Mouse (Mus musculus): Measurements from ENCODE around the gene Zap70. TPM values are rescaled to one million over a fixed set of nuclear protein-coding genes. Genes with fewer than 3 reads are reported as not detected.

The Zap70 gene
- polyA plus RNA-seq, 1 experiment from 2014 or later = 1.1 TPM

DNA sequence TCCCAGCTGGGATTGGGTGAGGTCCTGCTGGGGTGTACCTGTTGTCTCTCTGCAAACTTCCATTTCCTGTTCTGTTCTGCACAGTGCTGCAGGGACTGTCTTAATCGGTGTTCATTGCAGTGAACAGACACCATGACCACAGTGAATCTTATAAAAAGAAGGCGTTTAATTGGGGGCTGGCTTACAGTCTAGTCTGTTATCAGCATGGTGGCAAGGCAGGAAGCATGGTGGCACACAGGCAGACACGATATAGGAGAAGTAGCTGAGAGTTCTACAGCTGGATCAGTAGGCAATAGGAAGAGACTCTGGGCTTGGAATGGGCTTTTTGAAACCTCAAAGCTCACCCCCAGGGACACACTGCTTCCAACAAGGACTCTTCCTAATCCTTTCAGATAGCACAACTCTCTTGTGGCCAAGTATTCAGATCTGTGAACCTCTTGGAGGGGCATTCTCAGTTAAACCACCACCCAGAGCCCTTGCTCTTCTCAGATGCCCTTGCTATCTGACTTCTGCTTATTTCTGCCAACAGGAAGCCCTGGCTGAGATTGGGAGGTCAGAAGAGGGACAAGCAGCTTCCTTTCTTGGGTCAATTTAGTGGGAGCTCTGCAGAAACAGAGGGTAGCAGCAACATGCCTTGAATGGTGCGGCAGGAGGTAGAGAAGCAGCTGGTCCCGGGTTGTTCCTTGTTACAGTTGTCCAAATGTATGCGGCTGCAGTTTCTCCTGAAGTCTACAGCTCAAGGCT is 7.5 kb upstream of the Zap70 start:
- H3K4me1 ChIP-seq = no peaks in the 10 kb centered on the region
- no peak overlapping the region for H3K9ac ChIP-seq
- no peaks in the 10 kb centered on the region for H3K36me3 ChIP-seq (ENCODE audit: poor library complexity, severe bottlenecking)
- no peak overlapping the region for H3K4me3 ChIP-seq
- no peak overlapping the region for H3K27ac ChIP-seq
- 87% methylated on average over 6 of the region's 6 CpGs for WGBS
- H3K9me3 ChIP-seq (replicated peaks) = no peaks in the 10 kb centered on the region
- ATAC-seq = no peak
- H3K4me2 ChIP-seq = no peak overlapping the region
- no peaks in the 10 kb centered on the region for H3K27me3 ChIP-seq

DNA sequence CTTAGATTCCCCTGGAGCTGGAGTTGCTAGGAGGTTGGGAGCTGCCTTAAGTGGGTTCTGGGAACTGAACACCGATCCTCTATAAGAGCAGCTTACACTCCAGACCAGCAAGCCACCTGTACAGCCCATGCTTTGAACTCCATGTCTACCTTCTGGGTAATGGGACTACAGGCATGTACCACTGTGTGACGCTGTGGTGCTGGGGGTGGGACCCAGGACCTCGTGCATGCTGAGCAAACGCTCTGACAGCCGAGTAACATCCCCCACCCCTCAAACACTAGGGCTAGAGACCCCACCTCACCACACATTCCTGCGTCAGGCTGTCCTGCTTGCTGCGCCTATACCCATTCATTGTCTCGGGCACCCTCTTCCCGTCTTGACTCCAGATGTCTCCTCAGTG is 3.0 kb upstream of the Zap70 start:
- H3K4me1 ChIP-seq = no peaks in the 10 kb centered on the region
- no peak overlapping the region for H3K4me2 ChIP-seq
- H3K27ac ChIP-seq = no peak overlapping the region
- no peaks in the 10 kb centered on the region for H3K36me3 ChIP-seq (ENCODE audit: poor library complexity, severe bottlenecking)
- no peaks in the 10 kb centered on the region for H3K9me3 ChIP-seq (replicated peaks)
- no peak overlapping the region for H3K9ac ChIP-seq
- WGBS = 91% methylated on average over 9 of the region's 9 CpGs
- no peak for ATAC-seq
- no peak overlapping the region for H3K4me3 ChIP-seq
- no peaks in the 10 kb centered on the region for H3K27me3 ChIP-seq

DNA sequence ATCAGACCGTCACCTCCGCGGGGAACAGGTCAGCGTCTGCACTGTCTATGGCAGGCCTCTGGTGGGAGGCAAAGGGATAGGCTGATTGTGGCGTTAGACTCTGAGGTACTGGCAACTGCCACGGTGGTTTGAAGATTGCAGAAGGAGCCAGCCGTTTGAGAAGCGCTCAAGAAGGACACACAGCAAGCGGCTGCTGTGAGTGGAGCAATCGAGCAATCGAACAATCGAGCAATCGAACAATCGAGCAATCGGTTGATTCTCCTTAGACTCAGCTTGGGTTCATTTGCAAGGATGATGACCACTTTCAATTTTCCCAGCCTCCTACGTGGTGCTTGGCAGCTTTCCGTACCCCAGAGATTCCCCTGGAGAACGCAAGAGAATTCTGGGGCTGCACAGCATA is 2.5 kb upstream of the Zap70 start:
- Histone ChIP-seq H3K9ac (no peak overlapping the region), H3K36me3 (ENCODE audit: poor library complexity, severe bottlenecking) (no peaks in the 10 kb centered on the region), H3K9me3 (replicated peaks) (no peaks in the 10 kb centered on the region), H3K4me3 (no peak overlapping the region), H3K4me1 (no peaks in the 10 kb centered on the region), H3K27me3 (no peaks in the 10 kb centered on the region), H3K27ac (no peak overlapping the region), H3K4me2 (no peak overlapping the region)
- ATAC-seq = no peak
- WGBS = 86% methylated on average over 18 of the region's 18 CpGs

DNA sequence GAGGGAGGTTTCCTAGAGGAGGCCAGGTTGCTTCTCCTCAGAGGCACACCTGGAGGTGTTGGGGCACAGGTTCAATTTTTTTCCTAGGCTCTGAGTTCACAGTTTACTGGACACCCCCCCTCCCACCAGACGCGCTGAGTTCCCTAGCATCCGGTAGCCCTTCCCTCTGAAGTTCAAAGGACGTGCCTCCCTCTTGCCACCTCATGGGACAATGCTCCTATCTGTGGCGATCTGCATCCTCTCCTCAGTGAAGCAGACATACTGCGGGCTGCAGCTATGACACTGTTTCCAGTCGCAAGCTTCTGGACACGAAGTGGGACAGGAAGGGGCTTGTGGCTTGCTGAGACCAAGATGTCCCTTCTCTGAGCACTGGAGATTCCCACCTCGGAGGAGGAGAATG is 1.2 kb upstream of the Zap70 start:
- ATAC-seq = no peak
- no peaks in the 10 kb centered on the region for H3K9me3 ChIP-seq (replicated peaks)
- 88% methylated on average over 9 of the region's 9 CpGs for WGBS

DNA sequence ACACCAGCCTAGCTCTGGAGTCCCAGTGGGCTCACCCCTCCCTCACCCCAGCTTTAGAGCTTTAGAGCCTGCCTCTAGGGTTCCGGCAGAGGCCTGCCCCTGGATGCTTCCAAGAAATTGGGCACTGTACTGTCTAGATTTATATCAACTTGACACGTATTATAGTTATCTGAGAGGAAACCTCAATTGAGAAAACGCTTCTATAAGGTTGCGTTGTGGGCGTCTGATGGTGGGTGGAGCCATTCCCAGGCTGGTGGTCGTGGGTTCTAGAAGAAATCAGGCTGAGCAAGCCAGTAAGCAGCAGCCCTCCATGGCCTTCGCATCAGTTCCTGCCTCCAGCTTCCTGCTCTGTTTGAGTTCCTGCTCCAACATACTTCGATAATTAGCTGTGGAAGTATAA is 537 bp upstream of the Zap70 start:
- WGBS = 90% methylated on average over 8 of the region's 8 CpGs

More for the DNA sequence above, 1.2 kb upstream of the Zap70 start:
- Histone ChIP-seq H3K27me3 (no peaks in the 10 kb centered on the region), H3K4me2 (no peak overlapping the region), H3K9ac (no peak overlapping the region), H3K4me3 (no peak overlapping the region), H3K4me1 (no peaks in the 10 kb centered on the region), H3K27ac (no peak overlapping the region), H3K36me3 (ENCODE audit: poor library complexity, severe bottlenecking) (no peaks in the 10 kb centered on the region)

DNA sequence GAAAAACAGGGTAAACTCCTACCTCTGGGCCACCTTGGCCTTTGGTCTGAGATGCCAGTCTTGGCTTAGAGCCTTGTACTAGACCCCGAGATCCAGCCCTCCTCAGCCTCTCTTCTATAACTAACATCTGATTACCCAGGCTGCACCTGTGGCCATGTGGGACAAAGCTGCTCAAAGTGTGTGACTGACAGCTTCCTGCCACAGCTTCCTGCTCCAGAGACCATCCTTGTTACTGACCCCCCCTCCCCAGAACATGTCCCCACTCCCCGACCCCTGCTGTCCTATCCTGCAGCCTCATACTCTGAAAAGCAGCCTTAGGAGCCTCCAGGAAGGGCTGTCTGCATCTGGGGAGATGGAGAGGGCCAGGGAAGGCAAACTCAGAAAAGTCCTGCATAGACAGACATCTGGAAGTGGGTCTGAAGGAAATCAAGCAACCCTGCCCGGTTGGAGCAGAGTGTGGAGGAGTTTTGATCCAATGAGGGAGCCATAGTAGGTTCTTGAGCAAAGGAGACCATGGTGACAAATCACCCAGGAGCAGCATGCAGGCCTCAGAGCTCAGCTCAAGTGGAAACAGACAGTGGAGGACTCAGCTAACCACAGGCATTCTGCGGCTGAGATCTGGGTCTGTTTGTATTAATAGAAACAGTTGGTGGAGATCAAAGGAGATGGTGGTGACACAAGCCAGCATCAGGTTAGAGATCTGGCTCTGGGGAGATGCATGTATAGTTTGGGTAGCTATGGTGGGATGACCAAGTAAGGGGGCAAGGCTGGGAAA is 5.0 kb downstream of the Zap70 start:
- no peak overlapping the region for H3K4me2 ChIP-seq
- no peaks in the 10 kb centered on the region for H3K9me3 ChIP-seq (replicated peaks)
- H3K9ac ChIP-seq = no peak overlapping the region
- no peak for ATAC-seq
- WGBS = 77% methylated on average over 4 of the region's 4 CpGs
- H3K27ac ChIP-seq = no peak overlapping the region
- H3K4me3 ChIP-seq = no peak overlapping the region
- no peaks in the 10 kb centered on the region for H3K36me3 ChIP-seq (ENCODE audit: poor library complexity, severe bottlenecking)
- peaks cover 13% of the 10 kb centered on the region for H3K27me3 ChIP-seq
- no peaks in the 10 kb centered on the region for H3K4me1 ChIP-seq

More for the DNA sequence above, 537 bp upstream of the Zap70 start:
- H3K4me2 ChIP-seq = no peak overlapping the region
- no peak overlapping the region for H3K27ac ChIP-seq
- no peak overlapping the region for H3K4me3 ChIP-seq
- no peak overlapping the region for H3K9ac ChIP-seq
- H3K27me3 ChIP-seq = no peaks in the 10 kb centered on the region
- H3K4me1 ChIP-seq = no peaks in the 10 kb centered on the region
- no peaks in the 10 kb centered on the region for H3K9me3 ChIP-seq (replicated peaks)
- ATAC-seq = no peak
- no peaks in the 10 kb centered on the region for H3K36me3 ChIP-seq (ENCODE audit: poor library complexity, severe bottlenecking)

DNA sequence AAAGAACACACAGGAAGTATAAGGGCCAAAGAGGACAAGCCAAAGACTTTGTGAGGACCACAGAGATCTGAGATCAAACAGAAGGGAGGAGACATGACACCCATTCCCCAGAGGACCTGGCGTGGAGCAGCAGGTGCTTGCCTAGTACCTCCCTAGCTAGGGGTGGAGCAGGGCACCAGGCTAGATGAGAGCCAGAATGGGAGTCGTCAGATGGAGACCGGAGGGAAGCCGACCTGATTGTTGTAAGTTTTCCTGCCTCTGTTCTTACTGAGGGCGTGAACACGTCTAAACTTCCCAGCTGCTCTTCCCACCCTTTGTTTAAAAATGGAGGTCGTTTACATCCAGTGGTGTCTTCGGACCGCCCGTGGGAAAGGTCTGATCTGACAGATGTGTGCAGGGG is 5.7 kb downstream of the Zap70 start:
- ATAC-seq = no peak
- H3K4me3 ChIP-seq = no peak overlapping the region
- H3K27me3 ChIP-seq = peaks cover 14% of the 10 kb centered on the region
- H3K9ac ChIP-seq = no peak overlapping the region
- no peaks in the 10 kb centered on the region for H3K4me1 ChIP-seq
- WGBS = 51% methylated on average over 10 of the region's 10 CpGs
- H3K27ac ChIP-seq = no peak overlapping the region
- H3K9me3 ChIP-seq (replicated peaks) = no peaks in the 10 kb centered on the region
- H3K36me3 ChIP-seq (ENCODE audit: poor library complexity, severe bottlenecking) = no peaks in the 10 kb centered on the region
- H3K4me2 ChIP-seq = no peak overlapping the region

DNA sequence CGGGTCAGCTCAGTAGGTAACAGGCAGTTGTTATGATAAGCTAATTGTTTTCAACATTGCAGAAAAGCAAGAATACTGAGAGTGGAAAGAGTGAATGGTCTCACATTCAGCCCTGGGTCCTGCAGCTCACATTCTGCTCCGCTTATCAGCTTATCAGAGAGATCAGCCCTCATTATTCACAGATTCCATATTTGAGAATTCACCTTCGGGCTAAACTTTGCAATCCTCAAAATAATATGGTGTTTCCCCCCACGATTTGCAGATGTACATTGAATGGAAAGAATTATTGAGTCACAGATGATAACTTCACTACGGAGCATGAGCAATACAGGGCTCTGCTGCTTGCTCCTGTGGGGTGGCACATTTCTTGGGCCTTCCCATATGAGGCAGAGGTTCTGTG is 7.2 kb downstream of the Zap70 start:
- 82% methylated on average over 5 of the region's 5 CpGs for WGBS
- Histone ChIP-seq H3K27ac (no peak overlapping the region), H3K4me1 (no peaks in the 10 kb centered on the region), H3K27me3 (peaks cover 14% of the 10 kb centered on the region), H3K36me3 (ENCODE audit: poor library complexity, severe bottlenecking) (no peaks in the 10 kb centered on the region), H3K4me2 (no peak overlapping the region), H3K9ac (no peak overlapping the region), H3K4me3 (no peak overlapping the region), H3K9me3 (replicated peaks) (no peaks in the 10 kb centered on the region)
- no peak for ATAC-seq

DNA sequence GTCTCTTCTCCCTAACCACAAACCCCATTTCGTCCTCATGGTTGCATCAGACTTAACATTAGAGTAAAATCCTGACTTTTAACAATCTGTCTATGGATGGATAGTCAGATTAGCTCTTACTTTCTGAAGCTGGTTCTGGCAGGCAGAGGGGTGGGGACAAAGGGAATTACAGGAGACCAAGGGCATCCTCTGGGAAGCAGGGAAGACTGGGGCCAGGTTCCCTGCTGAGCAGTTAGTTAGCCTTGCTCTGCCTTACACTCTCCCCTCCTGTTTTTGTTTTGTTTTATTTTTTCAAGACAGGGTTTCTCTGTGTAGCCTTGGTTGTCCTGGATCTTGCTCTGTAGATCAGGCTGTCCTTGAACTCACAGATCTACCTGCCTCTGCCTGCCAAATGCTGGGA is 8.4 kb downstream of the Zap70 start:
- no peak for ATAC-seq

DNA sequence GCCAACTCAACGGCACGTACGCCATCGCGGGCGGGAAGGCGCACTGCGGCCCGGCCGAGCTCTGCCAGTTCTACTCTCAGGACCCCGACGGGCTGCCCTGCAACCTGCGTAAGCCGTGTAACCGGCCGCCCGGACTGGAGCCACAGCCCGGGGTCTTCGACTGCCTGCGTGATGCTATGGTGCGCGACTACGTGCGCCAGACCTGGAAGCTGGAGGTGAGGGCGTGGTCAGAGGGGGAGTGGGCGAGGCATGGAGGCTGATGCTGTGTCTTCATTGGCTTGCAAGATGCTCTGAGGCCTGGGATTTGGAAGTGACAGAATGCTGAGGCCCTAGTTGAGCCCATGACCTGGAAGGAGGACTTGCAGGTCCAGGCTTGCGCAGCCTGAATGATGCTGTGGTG is 9.4 kb downstream of the Zap70 start:
- no peaks in the 10 kb centered on the region for H3K4me1 ChIP-seq
- no peaks in the 10 kb centered on the region for H3K36me3 ChIP-seq (ENCODE audit: poor library complexity, severe bottlenecking)
- peaks cover 14% of the 10 kb centered on the region for H3K27me3 ChIP-seq
- no peak overlapping the region for H3K9ac ChIP-seq
- 18% methylated on average over 27 of the region's 27 CpGs for WGBS
- H3K27ac ChIP-seq = no peak overlapping the region
- no peaks in the 10 kb centered on the region; the same call in 1 of the 2 replicates for H3K9me3 ChIP-seq (replicated peaks)
- H3K4me3 ChIP-seq = peak overlapping the region; percentile 28
- peak overlapping the region; percentile 50 for H3K4me2 ChIP-seq
- ATAC-seq = peak; percentile 43; the same call in 1 of the 2 replicates

More for the DNA sequence above, 8.4 kb downstream of the Zap70 start:
- no peak overlapping the region for H3K4me2 ChIP-seq
- H3K4me1 ChIP-seq = no peaks in the 10 kb centered on the region
- H3K27me3 ChIP-seq = peaks cover 14% of the 10 kb centered on the region
- no peaks in the 10 kb centered on the region for H3K9me3 ChIP-seq (replicated peaks)
- no peak overlapping the region for H3K27ac ChIP-seq
- 91% methylated on average over 1 of the region's 1 CpGs for WGBS
- H3K36me3 ChIP-seq (ENCODE audit: poor library complexity, severe bottlenecking) = no peaks in the 10 kb centered on the region
- H3K4me3 ChIP-seq = no peak overlapping the region
- no peak overlapping the region for H3K9ac ChIP-seq

DNA sequence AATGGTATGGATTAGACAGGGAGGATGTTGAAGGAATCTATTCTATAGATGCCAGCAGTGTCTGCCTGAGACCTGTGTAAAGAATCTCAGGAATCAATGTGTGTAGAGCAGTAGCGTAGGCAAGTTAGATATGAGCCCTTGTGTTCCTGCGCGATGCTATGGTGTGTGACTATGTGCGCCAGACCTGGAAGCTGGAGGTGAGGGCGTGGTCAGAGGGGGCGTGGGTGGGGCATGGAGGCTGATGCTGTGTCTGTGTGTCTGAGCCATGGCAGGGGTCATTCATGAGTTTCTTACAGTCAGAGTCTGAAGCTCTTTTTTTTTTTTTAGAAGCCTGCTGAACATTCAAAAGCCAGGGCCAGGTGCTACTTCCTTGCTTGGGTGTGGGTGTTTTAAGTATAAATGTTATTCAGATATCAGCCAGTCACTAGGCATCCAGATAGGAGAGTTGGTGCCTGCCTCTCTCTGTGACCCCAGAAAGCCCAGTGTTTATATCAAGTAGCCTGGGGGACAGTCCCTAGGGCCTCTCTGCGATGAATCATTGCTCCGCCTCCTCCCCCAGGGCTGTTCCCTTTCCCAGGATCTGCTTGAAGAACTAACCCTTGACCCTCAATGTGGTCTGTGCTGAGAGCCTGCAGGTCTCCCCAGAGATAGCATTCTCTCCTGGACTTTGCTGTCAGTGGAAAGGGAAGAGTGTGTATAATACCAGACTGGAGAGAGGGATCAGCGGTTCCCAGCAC is 10.8 kb downstream of the Zap70 start:
- Histone ChIP-seq H3K9me3 (replicated peaks) (no peaks in the 10 kb centered on the region; the same call in 1 of the 2 replicates), H3K27ac (no peak overlapping the region), H3K4me1 (no peaks in the 10 kb centered on the region), H3K4me2 (no peak overlapping the region), H3K4me3 (no peak overlapping the region), H3K27me3 (peaks cover 14% of the 10 kb centered on the region), H3K36me3 (ENCODE audit: poor library complexity, severe bottlenecking) (no peaks in the 10 kb centered on the region), H3K9ac (no peak overlapping the region)
- ATAC-seq = no peak
- WGBS = 91% methylated on average over 9 of the region's 9 CpGs

DNA sequence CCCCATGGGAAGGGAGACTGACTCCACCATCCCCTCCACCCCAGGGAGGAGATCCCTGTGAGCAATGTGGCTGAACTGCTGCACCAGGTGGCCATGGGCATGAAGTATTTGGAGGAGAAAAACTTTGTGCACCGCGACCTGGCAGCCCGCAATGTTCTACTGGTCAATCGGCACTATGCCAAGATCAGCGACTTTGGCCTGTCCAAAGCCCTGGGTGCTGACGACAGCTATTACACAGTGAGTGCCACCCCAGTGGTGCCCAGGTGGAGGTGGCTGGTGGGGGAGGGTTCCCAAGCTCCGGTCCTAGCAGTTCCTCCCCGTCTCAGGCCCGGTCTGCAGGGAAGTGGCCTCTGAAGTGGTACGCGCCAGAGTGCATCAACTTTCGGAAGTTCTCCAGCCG is 19.2 kb downstream of the Zap70 start:
- Histone ChIP-seq H3K27ac (no peak overlapping the region), H3K36me3 (ENCODE audit: poor library complexity, severe bottlenecking) (no peaks in the 10 kb centered on the region), H3K4me1 (peaks cover 7% of the 10 kb centered on the region; the same call in 1 of the 2 replicates), H3K9ac (no peak overlapping the region), H3K4me2 (no peak overlapping the region), H3K4me3 (no peak overlapping the region), H3K9me3 (replicated peaks) (no peaks in the 10 kb centered on the region), H3K27me3 (no peaks in the 10 kb centered on the region)
- 96% methylated on average over 13 of the region's 13 CpGs for WGBS
- no peak for ATAC-seq

All from forebrain, embryonic 13.5 days (tissue).